Mouse (Mus musculus) CH12.LX (cell line): ENCODE data around the gene Htt. TPM values are rescaled to one million over a fixed set of nuclear protein-coding genes. Genes with fewer than 3 reads are reported as not detected.

Experiments
- DNase-seq: peaks from one replicate; pipeline ENCODE4 v3.0.0-alpha.2; 2013; ENCODE audit errors: extremely low read depth
- H3K27ac ChIP-seq: 2 replicates; pipeline ENCODE4 v1.5.1; 2012; ENCODE audit warnings: low read depth, mild to moderate bottlenecking, control low read depth, moderate library complexity; ENCODE audit not compliant: insufficient read depth
- H3K27me3 ChIP-seq: replicated peaks from 2 replicates; pipeline ENCODE3; 2012; ENCODE audit warnings: inconsistent platforms
- H3K36me3 ChIP-seq, 2 experiments: replicated peaks in 1 of 2; 2 replicates each; pipeline versions ENCODE3 to v1.6.1; 2012; ENCODE audit warnings: inconsistent platforms in 1 of 2, low read length in 1 of 2, mild to moderate bottlenecking in 1 of 2, mixed read lengths in 1 of 2, moderate library complexity in 1 of 2; ENCODE audit not compliant: control insufficient read depth in 1 of 2, insufficient read depth in 1 of 2
- H3K4me1 ChIP-seq, 2 experiments: 2 replicates each; pipeline ENCODE4 v1.6.1; 2012; ENCODE audit warnings: inconsistent platforms in 1 of 2, moderate library complexity in 1 of 2; ENCODE audit not compliant: insufficient read depth in 2 of 2, control insufficient read depth in 1 of 2
- H3K4me2 ChIP-seq: 2 replicates; pipeline ENCODE4 v1.6.1; 2012; ENCODE audit warnings: low read depth, mild to moderate bottlenecking, control low read depth; ENCODE audit not compliant: poor library complexity, insufficient read depth, severe bottlenecking
- H3K4me3 ChIP-seq, 3 experiments: fragments of 150-350 bp in 1 of 3; sonication (generic) in 1 of 3; replicated peaks in 1 of 3; 2 replicates each; pipeline versions ENCODE3 to v1.5.1; 2011 to 2012; ENCODE audit warnings: low read depth in 2 of 3, low read length in 2 of 3, mild to moderate bottlenecking in 2 of 3, moderate library complexity in 2 of 3, control low read depth in 1 of 3, improper control_type of control experiment in 1 of 3, inconsistent platforms in 1 of 3, mixed read lengths in 1 of 3; ENCODE audit not compliant: poor library complexity in 1 of 3
- H3K79me2 ChIP-seq: replicated peaks from 2 replicates; pipeline ENCODE4 v1.6.1; 2012; ENCODE audit warnings: mild to moderate bottlenecking, moderate library complexity; ENCODE audit not compliant: control insufficient read depth, poor library complexity, insufficient read depth, severe bottlenecking; ENCODE audit errors: extremely low read depth
- H3K9ac ChIP-seq: 2 replicates; pipeline ENCODE4 v1.6.1; 2012; ENCODE audit warnings: low read depth, mild to moderate bottlenecking, control low read depth, moderate library complexity; ENCODE audit not compliant: insufficient read depth
- H3K9me3 ChIP-seq: replicated peaks from 2 replicates; pipeline ENCODE3; 2012; ENCODE audit warnings: low read length, inconsistent platforms, mixed read lengths
- BHLHE40 ChIP-seq: IDR thresholded peaks from 2 replicates; pipeline ENCODE4 v1.6.1; 2011; ENCODE audit warnings: mild to moderate bottlenecking, low read depth, low read length, improper control_type of control experiment
- CHD1 ChIP-seq: IDR thresholded peaks from 2 replicates; pipeline ENCODE4 v1.6.1; 2012; ENCODE audit warnings: low read depth, low read length, improper control_type of control experiment, inconsistent platforms
- CHD2 ChIP-seq: IDR thresholded peaks from 2 replicates; pipeline ENCODE4 v1.6.1; 2011; ENCODE audit warnings: low read length, improper control_type of control experiment
- CTCF ChIP-seq, 2 experiments: IDR thresholded peaks in 1 of 2; conservative IDR thresholded peaks in 1 of 2; 2 replicates each; pipeline ENCODE4 v1.5.1; 2011 to 2012; ENCODE audit warnings: low read depth in 2 of 2, low read length in 2 of 2, improper control_type of control experiment in 1 of 2, inconsistent platforms in 1 of 2, mild to moderate bottlenecking in 1 of 2, moderate library complexity in 1 of 2
- E2F4 ChIP-seq: IDR thresholded peaks from 2 replicates; pipeline ENCODE4 v1.6.1; 2011; ENCODE audit warnings: low read depth, low read length, improper control_type of control experiment; ENCODE audit not compliant: insufficient replicate concordance
- ELF1 ChIP-seq: IDR thresholded peaks from 2 replicates; pipeline ENCODE4 v1.6.1; 2014; ENCODE audit warnings: low read depth, mild to moderate bottlenecking, inconsistent platforms, low read length, improper control_type of control experiment
- EP300 ChIP-seq: IDR thresholded peaks from 2 replicates; pipeline ENCODE4 v1.6.1; 2011; ENCODE audit warnings: low read length, improper control_type of control experiment
- ETS1 ChIP-seq: conservative IDR thresholded peaks from 2 replicates; pipeline ENCODE4 v1.6.1; 2012; ENCODE audit warnings: low read depth, mild to moderate bottlenecking, inconsistent platforms, low read length, improper control_type of control experiment, moderate library complexity
- GABPA ChIP-seq: IDR thresholded peaks from 2 replicates; pipeline ENCODE4 v1.6.1; 2012; ENCODE audit warnings: low read depth, low read length, improper control_type of control experiment, inconsistent platforms; ENCODE audit not compliant: insufficient replicate concordance
- HCFC1 ChIP-seq: IDR thresholded peaks from 2 replicates; pipeline ENCODE4 v1.6.1; 2012; ENCODE audit warnings: low read depth, mild to moderate bottlenecking, inconsistent platforms, low read length, improper control_type of control experiment
- IRF4 ChIP-seq: IDR thresholded peaks from 2 replicates; pipeline ENCODE4 v1.6.1; 2014; ENCODE audit warnings: low read depth, mild to moderate bottlenecking, inconsistent platforms, low read length, improper control_type of control experiment
- JUN ChIP-seq: IDR thresholded peaks from 2 replicates; pipeline ENCODE4 v1.6.1; 2011; ENCODE audit warnings: low read depth, mild to moderate bottlenecking, low read length, improper control_type of control experiment, moderate library complexity; ENCODE audit not compliant: insufficient read depth
- JUND ChIP-seq: conservative IDR thresholded peaks from 2 replicates; pipeline ENCODE4 v1.6.1; 2011; ENCODE audit warnings: low read depth, low read length, improper control_type of control experiment
- KAT2A ChIP-seq: IDR thresholded peaks from 2 replicates; pipeline ENCODE4 v1.6.1; 2012; ENCODE audit warnings: low read length, improper control_type of control experiment, inconsistent platforms; ENCODE audit not compliant: insufficient replicate concordance
- MAFK ChIP-seq: IDR thresholded peaks from 2 replicates; pipeline ENCODE4 v1.6.1; 2011; ENCODE audit warnings: low read length, improper control_type of control experiment; ENCODE audit not compliant: insufficient replicate concordance
- MAX ChIP-seq: IDR thresholded peaks from 2 replicates; pipeline ENCODE4 v1.6.1; 2011; ENCODE audit warnings: low read length, improper control_type of control experiment
- MAZ ChIP-seq: IDR thresholded peaks from 2 replicates; pipeline ENCODE4 v1.6.1; 2012; ENCODE audit warnings: low read depth, mild to moderate bottlenecking, inconsistent platforms, low read length, improper control_type of control experiment, moderate library complexity
- MEF2A ChIP-seq: IDR thresholded peaks from 2 replicates; pipeline ENCODE4 v1.6.1; 2014; ENCODE audit warnings: low read depth, mild to moderate bottlenecking, inconsistent platforms, low read length, improper control_type of control experiment, borderline replicate concordance
- MXI1 ChIP-seq: IDR thresholded peaks from 2 replicates; pipeline ENCODE4 v1.6.1; 2011; ENCODE audit warnings: mild to moderate bottlenecking, low read depth, low read length, improper control_type of control experiment
- MYC ChIP-seq: IDR thresholded peaks from 2 replicates; pipeline ENCODE4 v1.6.1; 2011; ENCODE audit warnings: low read depth, mild to moderate bottlenecking, improper control_type of control experiment, low read length
- NELFE ChIP-seq: IDR thresholded peaks from 2 replicates; pipeline ENCODE4 v1.6.1; 2011; ENCODE audit warnings: low read depth, low read length, improper control_type of control experiment
- NRF1 ChIP-seq: IDR thresholded peaks from 2 replicates; pipeline ENCODE4 v1.6.1; 2014; ENCODE audit warnings: low read depth, mild to moderate bottlenecking, inconsistent platforms, low read length, improper control_type of control experiment, moderate library complexity
- PAX5 ChIP-seq: IDR thresholded peaks from 2 replicates; pipeline ENCODE4 v1.6.1; 2012; ENCODE audit warnings: low read length, inconsistent platforms, mixed read lengths
- POLR2A ChIP-seq: IDR thresholded peaks from 2 replicates; pipeline ENCODE4 v1.6.1; 2011; ENCODE audit warnings: low read depth, mild to moderate bottlenecking, improper control_type of control experiment, low read length
- POLR2AphosphoS2 ChIP-seq: IDR thresholded peaks from 2 replicates; pipeline ENCODE4 v1.6.1; 2011; ENCODE audit warnings: low read depth, low read length, improper control_type of control experiment
- RAD21 ChIP-seq: IDR thresholded peaks from 2 replicates; pipeline ENCODE4 v1.6.1; 2011; ENCODE audit warnings: low read depth, mild to moderate bottlenecking, low read length, improper control_type of control experiment, moderate library complexity
- RCOR1 ChIP-seq: conservative IDR thresholded peaks from 2 replicates; pipeline ENCODE4 v1.6.1; 2012; ENCODE audit warnings: low read depth, mild to moderate bottlenecking, inconsistent platforms, low read length, improper control_type of control experiment
- SIN3A ChIP-seq: IDR thresholded peaks from 2 replicates; pipeline ENCODE4 v1.6.1; 2012; ENCODE audit warnings: low read length, improper control_type of control experiment, inconsistent platforms
- SMC3 ChIP-seq: IDR thresholded peaks from 2 replicates; pipeline ENCODE4 v1.6.1; 2011; ENCODE audit warnings: low read depth, low read length, improper control_type of control experiment
- TBP ChIP-seq: conservative IDR thresholded peaks from 2 replicates; pipeline ENCODE4 v1.6.1; 2011; ENCODE audit warnings: low read depth, low read length, improper control_type of control experiment
- TCF12 ChIP-seq: IDR thresholded peaks from 2 replicates; pipeline ENCODE4 v1.6.1; 2014; ENCODE audit warnings: low read depth, mild to moderate bottlenecking, inconsistent platforms, low read length, improper control_type of control experiment
- UBTF ChIP-seq: IDR thresholded peaks from 2 replicates; pipeline ENCODE4 v1.6.1; 2012; ENCODE audit warnings: low read depth, mild to moderate bottlenecking, inconsistent platforms, low read length, improper control_type of control experiment, moderate library complexity
- USF1 ChIP-seq: IDR thresholded peaks from 2 replicates; pipeline ENCODE4 v1.6.1; 2014; ENCODE audit warnings: low read depth, mild to moderate bottlenecking, inconsistent platforms, low read length, improper control_type of control experiment
- USF2 ChIP-seq: conservative IDR thresholded peaks from 2 replicates; pipeline ENCODE4 v1.6.1; 2011; ENCODE audit warnings: low read depth, low read length, improper control_type of control experiment
- ZC3H11A ChIP-seq: IDR thresholded peaks from 2 replicates; pipeline ENCODE4 v1.6.1; 2012; ENCODE audit warnings: low read depth, mild to moderate bottlenecking, inconsistent platforms, low read length, improper control_type of control experiment
- ZKSCAN1 ChIP-seq: IDR thresholded peaks from 2 replicates; pipeline ENCODE4 v1.6.1; 2012; ENCODE audit warnings: low read depth, inconsistent platforms, low read length, improper control_type of control experiment, borderline replicate concordance
- ZMIZ1 ChIP-seq: IDR thresholded peaks from 2 replicates; pipeline ENCODE4 v1.6.1; 2012; ENCODE audit warnings: low read depth, mild to moderate bottlenecking, inconsistent platforms, low read length, improper control_type of control experiment
- ZNF384 ChIP-seq: IDR thresholded peaks from 2 replicates; pipeline ENCODE4 v1.6.1; 2012; ENCODE audit warnings: low read depth, low read length, improper control_type of control experiment, inconsistent platforms
- dilution Hi-C: fragments of 300-500 bp; cut with MboI; formaldehyde crosslinking; loops from 2 replicates; pipeline ENCODE4 v1.14.3; 2020; ENCODE audit warnings: low sequenced_read_pairs; ENCODE audit not compliant: extremely low pct_unique_long_range_greater_than_20kb, extremely low pct_ligation_motif_present
- in situ Hi-C: fragments of 300-500 bp; cut with MboI; formaldehyde crosslinking; loops from 3 replicates; pipeline ENCODE4 v1.14.3; 2019; ENCODE audit warnings: low sequenced_read_pairs, low pct_ligation_motif_present, low pct_unique_long_range_greater_than_20kb, mixed read lengths
- polyA plus RNA-seq: library from polyadenylated mRNA; unstranded; fragments of >175 nt; gene quantifications from 2 replicates; pipeline ENCODE4 v1.2.1, GENCODE M21; 2012; ENCODE audit warnings: low read depth; ENCODE audit not compliant: insufficient read length
- total RNA-seq, 2 experiments: library from RNA; depleted of rRNA; stranded (reverse); fragments of 300-350 nt in 1 of 2; fragments of >200 nt in 1 of 2; gene quantifications; 2 replicates each; pipeline ENCODE4 v1.2.3; 2012 to 2014

Htt gene
- total RNA-seq (2012; rRNA removed) (18.1 and 18.7 TPM in 2 replicates), total RNA-seq (2014; rRNA removed) (10.2 TPM in 2 replicates), polyA plus RNA-seq (14.8 and 18.1 TPM in 2 replicates)

DNA sequence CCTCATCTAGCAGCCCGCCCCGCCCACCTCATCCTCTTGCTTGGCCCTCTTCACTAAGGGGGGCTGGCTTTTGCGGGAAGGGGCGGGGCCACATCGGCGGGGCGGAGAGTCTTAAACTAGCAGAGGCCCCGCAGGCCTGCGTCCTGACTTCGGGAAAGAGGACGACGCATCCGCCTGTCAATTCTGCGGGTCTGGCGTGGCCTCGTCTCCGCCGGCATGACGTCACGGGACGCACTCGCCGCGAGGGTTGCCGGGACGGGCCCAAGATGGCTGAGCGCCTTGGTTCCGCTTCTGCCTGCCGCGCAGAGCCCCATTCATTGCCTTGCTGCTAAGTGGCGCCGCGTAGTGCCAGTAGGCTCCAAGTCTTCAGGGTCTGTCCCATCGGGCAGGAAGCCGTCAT is at the start of gene Htt:
Gene Htt, plus strand, starts transcription at position 232 of the 400 bp plus-strand sequence.
- Histone ChIP-seq H3K36me3 (no peaks in the 10 kb centered on the region), H3K4me3 (peak within 1 kb of the TSS; percentile 89 to 97 (median 93)), H3K27me3 (peaks cover 25% of the 10 kb centered on the region), H3K9me3 (no peaks in the 10 kb centered on the region), H3K79me2 (peaks cover 20% of the 10 kb centered on the region; the same call in 1 of the 2 replicates), H3K4me1 (peaks cover 4 to 12% of the 10 kb centered on the region in 2 experiments; a peak in 2 of 4 replicates), H3K4me2 (peak within 1 kb of the TSS; percentile 85), H3K9ac (peak within 1 kb of the TSS; percentile 88), H3K27ac (peak within 1 kb of the TSS; percentile 16; the same call in 1 of the 2 replicates)
- peak; percentile 94 for DNase-seq
- dilution Hi-C loops, result no loop called here
- TF ChIP-seq TCF12, result peak; percentile 92
- TF ChIP-seq ZKSCAN1, result no peak
- TF ChIP-seq USF1, result no peak
- no peak for TF ChIP-seq RAD21
- TF ChIP-seq MYC, result 0 out of 2 replicates have a peak, but pooled peaks have one; percentile 32
- no peak for TF ChIP-seq PAX5
- TF ChIP-seq MAFK, result no peak
- peak; percentile 32; the same call in 1 of the 2 replicates for TF ChIP-seq IRF4
- TF ChIP-seq KAT2A, result peak; percentile 61; the same call in 1 of the 2 replicates
- TF ChIP-seq ZC3H11A, result no peak
- TF ChIP-seq MAZ, result no peak
- no peak for TF ChIP-seq CHD1
- peak; percentile 75 for TF ChIP-seq ELF1
- peak; percentile 59 for TF ChIP-seq NRF1
- TF ChIP-seq JUND, result no peak
- TF ChIP-seq BHLHE40, result peak; percentile 27
- TF ChIP-seq EP300, result no peak
- TF ChIP-seq NELFE, result peak; percentile 94
- peak; percentile 93 for TF ChIP-seq ZMIZ1
- TF ChIP-seq RCOR1, result no peak
- TF ChIP-seq CTCF (conservative IDR thresholded peaks at IDR 0.05 in 1 of 2, IDR thresholded peaks at IDR 0.05 in 1 of 2; ENCODE audit: low read depth in 2 of 2, low read length in 2 of 2), result peak in 1 of 2 experiments; percentile 6; a peak in 1 of 4 replicates
- no peak for TF ChIP-seq MEF2A
- peak; percentile 64; the same call in 1 of the 2 replicates for TF ChIP-seq SIN3A
- TF ChIP-seq JUN, result no peak
- peak; percentile 53; the same call in 1 of the 2 replicates for TF ChIP-seq MAX
- TF ChIP-seq TBP, result peak; percentile 77
- TF ChIP-seq MXI1, result peak; percentile 63; the same call in 1 of the 2 replicates
- TF ChIP-seq CHD2, result no peak
- no peak for TF ChIP-seq SMC3
- TF ChIP-seq POLR2AphosphoS2, result peak; percentile 71; the same call in 1 of the 2 replicates
- TF ChIP-seq USF2, result no peak
- peak; percentile 97 for TF ChIP-seq POLR2A
- peak; percentile 85 for TF ChIP-seq HCFC1
- TF ChIP-seq ETS1, result peak; percentile 35
- TF ChIP-seq ZNF384, result no peak
- TF ChIP-seq GABPA, result peak; percentile 26; the same call in 1 of the 2 replicates
- TF ChIP-seq UBTF, result 0 out of 2 replicates have a peak, but pooled peaks have one; percentile 33
- TF ChIP-seq E2F4, result no peak
- in situ Hi-C loops, result no loop called here
